Comparison of ENCODE assay signal across 11 mouse cellular contexts in the genomic region with DNA sequence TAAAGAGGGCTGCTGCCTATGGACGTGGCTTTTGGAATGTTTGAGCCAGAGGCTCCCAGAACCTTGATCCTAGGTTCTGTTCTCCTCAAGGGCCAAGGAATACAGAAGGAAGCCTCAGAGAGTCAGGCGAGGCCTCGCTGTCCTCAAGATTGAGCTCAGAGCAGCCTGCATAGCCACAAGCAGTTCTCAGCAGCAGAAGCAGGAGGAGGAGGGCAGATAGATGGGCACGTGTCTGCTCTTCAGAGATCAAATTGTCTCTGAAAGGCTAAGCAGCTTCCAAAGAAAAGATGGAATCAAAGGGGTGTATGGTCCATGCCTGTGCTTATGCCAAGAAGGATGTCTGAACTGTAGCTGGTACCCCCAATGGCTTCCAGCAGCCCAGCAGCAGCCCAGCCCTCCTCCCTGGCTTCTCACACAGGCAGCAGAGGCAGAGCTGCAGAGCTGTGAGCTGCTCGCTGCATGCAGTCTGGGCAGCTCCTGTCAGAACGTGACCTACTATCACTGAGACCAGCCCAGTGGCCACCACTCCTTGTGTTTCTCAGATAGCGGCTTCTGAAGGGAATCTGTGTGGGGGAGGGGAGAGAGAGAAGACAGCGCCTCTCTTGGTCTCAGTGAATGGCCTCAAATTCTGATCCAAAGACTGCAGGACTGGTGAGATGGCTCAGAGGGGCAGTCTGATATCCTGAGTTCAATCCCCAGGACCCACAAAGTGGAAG. TPM values are rescaled to one million over a fixed set of nuclear protein-coding genes. Genes with fewer than 3 reads are reported as not detected.
DNase-seq lines count a peak whose midpoint lies in the region; ATAC-seq lines count a peak whose summit lies in the region.
"Had no signal": no experiment of that assay in that cellular context is flagged by ENCODE, and none has a peak within 500 bp of the region (broad histone marks: within the 10 kb centered on the region; RNA-seq: fewer than 3 reads in every experiment).

No protein-coding gene starts in this region.

- peaks cover 55% of the 10 kb centered on the region for H3K4me1 ChIP-seq in hindbrain, embryonic 10.5 days (replicated peaks)
- peaks cover 36% of the 10 kb centered on the region for H3K4me1 ChIP-seq in hindbrain, embryonic 12.5 days
- peaks cover 41% of the 10 kb centered on the region for H3K4me1 ChIP-seq in limb, embryonic 10.5 days
- peaks cover 26% of the 10 kb centered on the region for H3K4me1 ChIP-seq in midbrain, embryonic 16.5 days (ENCODE audit: control insufficient read depth, insufficient read depth, low read length)

- ATAC-seq in hindbrain, embryonic 12.5 days (ENCODE audit: low FRiP score), result no peak
- ATAC-seq in midbrain, embryonic 16.5 days, result peak; percentile 44; the same call in 1 of the 2 replicates

- H3K36me3 ChIP-seq in hindbrain, embryonic 10.5 days, result no peaks in the 10 kb centered on the region
- no peaks in the 10 kb centered on the region for H3K36me3 ChIP-seq in hindbrain, embryonic 12.5 days
- H3K36me3 ChIP-seq in limb, embryonic 10.5 days, result no peaks in the 10 kb centered on the region
- H3K36me3 ChIP-seq in midbrain, embryonic 16.5 days (ENCODE audit: control insufficient read depth, insufficient read depth, low read length), result no peaks in the 10 kb centered on the region

- H3K9ac ChIP-seq in hindbrain, embryonic 12.5 days, result no peak overlapping the region
- H3K9ac ChIP-seq in midbrain, embryonic 16.5 days (ENCODE audit: low read depth, low read length), result 0 out of 2 replicates have a peak overlapping the region, but pooled peaks have one; percentile 44

- no peak overlapping the region for H3K4me2 ChIP-seq in hindbrain, embryonic 12.5 days (replicated peaks)
- no peak overlapping the region for H3K4me2 ChIP-seq in midbrain, embryonic 16.5 days (ENCODE audit: low read length)

- 28% methylated on average over 8 of the region's 8 CpGs for WGBS in hindbrain, embryonic 10.5 days
- 35% methylated on average over 8 of the region's 8 CpGs for WGBS in hindbrain, embryonic 12.5 days
- 39% methylated on average over 8 of the region's 8 CpGs for WGBS in limb, embryonic 10.5 days
- WGBS in midbrain, embryonic 16.5 days, result 31% methylated on average over 8 of the region's 8 CpGs

- H3K9me3 ChIP-seq in hindbrain, embryonic 10.5 days, result no peaks in the 10 kb centered on the region
- H3K9me3 ChIP-seq in hindbrain, embryonic 12.5 days (replicated peaks), result no peaks in the 10 kb centered on the region
- no peaks in the 10 kb centered on the region for H3K9me3 ChIP-seq in limb, embryonic 10.5 days (replicated peaks)
- H3K9me3 ChIP-seq in midbrain, embryonic 16.5 days (replicated peaks; ENCODE audit: control insufficient read depth, low read length, poor library complexity, severe bottlenecking), result no peaks in the 10 kb centered on the region

- peak; percentile 38 for DNase-seq in hindbrain, embryonic 10.5 days (ENCODE audit: low spot score)
- peak; percentile 85 for DNase-seq in c-Kit-positive CD71-positive TER-119-positive erythroid progenitor cells, embryonic 14.5 days (ENCODE audit: low spot score)
- no peak for DNase-seq in limb, embryonic 10.5 days (ENCODE audit: low spot score)
- DNase-seq in left cerebral cortex, adult 11 months (ENCODE audit: low spot score), result no peak
- no peak for DNase-seq in layer of hippocampus, postnatal 25 days (ENCODE audit: extremely low spot score in 1 of 2, low spot score in 1 of 2)
- DNase-seq in MN1 (ENCODE audit: low spot score), result no peak
- DNase-seq: adrenal gland, adult 2 months; lung, postnatal 14 days had no signal

- H3K27ac ChIP-seq in hindbrain, embryonic 10.5 days, result peak overlapping the region; percentile 80
- no peak overlapping the region for H3K27ac ChIP-seq in hindbrain, embryonic 12.5 days
- peak overlapping the region; percentile 42 for H3K27ac ChIP-seq in limb, embryonic 10.5 days
- peak overlapping the region; percentile 26; the same call in 1 of the 2 replicates for H3K27ac ChIP-seq in midbrain, embryonic 16.5 days (ENCODE audit: low read length)

- H3K4me3 ChIP-seq in hindbrain, embryonic 10.5 days, result no peak overlapping the region
- H3K4me3 ChIP-seq in hindbrain, embryonic 12.5 days, result no peak overlapping the region
- H3K4me3 ChIP-seq in limb, embryonic 10.5 days, result no peak overlapping the region
- no peak overlapping the region for H3K4me3 ChIP-seq in midbrain, embryonic 16.5 days (ENCODE audit: low read depth, low read length)

- peaks cover 47% of the 10 kb centered on the region for H3K27me3 ChIP-seq in hindbrain, embryonic 10.5 days (ENCODE audit: insufficient read depth, poor library complexity, severe bottlenecking)
- peaks cover 41% of the 10 kb centered on the region for H3K27me3 ChIP-seq in hindbrain, embryonic 12.5 days
- H3K27me3 ChIP-seq in limb, embryonic 10.5 days (ENCODE audit: low read depth, poor library complexity, severe bottlenecking), result peaks cover 18% of the 10 kb centered on the region; the same call in 1 of the 2 replicates
- peaks cover 9% of the 10 kb centered on the region for H3K27me3 ChIP-seq in midbrain, embryonic 16.5 days (ENCODE audit: control insufficient read depth, insufficient read depth, low read depth, low read length)

RNA-seq across cellular contexts. Expression of a gene that starts 29.8 kb away (rescaled TPM):
- polyA plus RNA-seq in hindbrain, embryonic 10.5 days (2016; fragmentation: Nextera tagmentation; extraction: Ambion mirVana), result 1.0 and 1.2 TPM in 2 replicates
- polyA plus RNA-seq in hindbrain, embryonic 12.5 days (2016; fragmentation: Nextera tagmentation; extraction: Ambion mirVana), result 1.3 and 1.5 TPM in 2 replicates
- 1.0 and 1.1 TPM in 2 replicates for polyA plus RNA-seq in limb, embryonic 10.5 days (2016; fragmentation: Nextera tagmentation; extraction: Ambion mirVana)
- polyA plus RNA-seq in midbrain, embryonic 16.5 days (2015; fragmentation: Nextera tagmentation; extraction: Ambion mirVana), result 1.2 and 1.3 TPM in 2 replicates
- total RNA-seq in layer of hippocampus, postnatal 25 days (2021), result not detected
- total RNA-seq: layer of hippocampus, adult 18-20 months had no signal

RNA-seq across cellular contexts. Expression of a gene that starts 54.8 kb away (rescaled TPM):
- polyA plus RNA-seq in hindbrain, embryonic 10.5 days (2016; fragmentation: Nextera tagmentation; extraction: Ambion mirVana), result 30.0 and 40.7 TPM in 2 replicates
- 35.8 and 38.9 TPM in 2 replicates for polyA plus RNA-seq in hindbrain, embryonic 12.5 days (2016; fragmentation: Nextera tagmentation; extraction: Ambion mirVana)
- polyA plus RNA-seq in limb, embryonic 10.5 days (2016; fragmentation: Nextera tagmentation; extraction: Ambion mirVana), result 31.5 and 36.0 TPM in 2 replicates
- 32.6 and 33.9 TPM in 2 replicates for polyA plus RNA-seq in midbrain, embryonic 16.5 days (2015; fragmentation: Nextera tagmentation; extraction: Ambion mirVana)
- 10 to 100 TPM; 26.1 to 28.7 TPM for total RNA-seq in layer of hippocampus, postnatal 25 days (2021)

Comparison
In these comparisons a context has a peak if more than half of its experiments do, and no peak if none do; other contexts are left out.
1. DNase-seq: peak in hindbrain, embryonic 10.5 days (single experiment) and c-Kit-positive CD71-positive TER-119-positive erythroid progenitor cells, embryonic 14.5 days (single experiment); none in limb, embryonic 10.5 days (single experiment), left cerebral cortex, adult 11 months (single experiment), layer of hippocampus, postnatal 25 days (0 of 2) and MN1 (single experiment).